Mouse (Mus musculus) small intestine, adult 2 months (tissue): Measurements from ENCODE around the gene Rarres2. TPM values are rescaled to one million over a fixed set of nuclear protein-coding genes. Genes with fewer than 3 reads are reported as not detected.

ENCODE experiments used
- H3K27ac ChIP-seq: fragments of 200-500 bp; 2 replicates; pipeline ENCODE4 v1.5.1; 2012; ENCODE audit warnings: low read depth, low read length, control low read depth, inconsistent platforms; ENCODE audit not compliant: insufficient read depth
- H3K27me3 ChIP-seq: fragments of 200-500 bp; 2 replicates; pipeline ENCODE4 v1.6.1; 2012; ENCODE audit warnings: mild to moderate bottlenecking, moderate library complexity, low read length, inconsistent platforms; ENCODE audit not compliant: control insufficient read depth, insufficient read depth
- H3K36me3 ChIP-seq: fragments of 200-500 bp; 2 replicates; pipeline ENCODE4 v1.6.1; 2012; ENCODE audit warnings: mild to moderate bottlenecking, low read length, control low read depth, inconsistent platforms; ENCODE audit not compliant: control insufficient read depth, insufficient read depth
- H3K4me1 ChIP-seq: fragments of 200-500 bp; 2 replicates; pipeline ENCODE4 v1.6.1; 2012; ENCODE audit warnings: low read length, inconsistent platforms, mixed read lengths; ENCODE audit not compliant: control insufficient read depth, insufficient read depth, insufficient read length
- H3K4me3 ChIP-seq: fragments of 200-500 bp; 2 replicates; pipeline ENCODE4 v1.5.1; 2012; ENCODE audit warnings: low read depth, mild to moderate bottlenecking, control low read depth, inconsistent platforms, low read length, moderate library complexity
- CTCF ChIP-seq: fragments of 200-500 bp; IDR thresholded peaks from 2 replicates; pipeline ENCODE4 v1.5.1; 2012; ENCODE audit warnings: low read depth, mild to moderate bottlenecking, control low read depth, inconsistent platforms, low read length, moderate library complexity, mixed read lengths; ENCODE audit not compliant: insufficient replicate concordance, insufficient read length; ENCODE audit errors: extremely low read depth
- POLR2A ChIP-seq: fragments of 200-500 bp; IDR thresholded peaks from 2 replicates; pipeline ENCODE4 v1.6.1; 2012; ENCODE audit warnings: low read depth, mild to moderate bottlenecking, control low read depth, inconsistent platforms, low read length, moderate library complexity
- WGBS: fragments of 180-500 bp; shearing (Covaris S2); methylation state at CpG from one replicate; pipeline ENCODE4 v1.1.7; 2018; 5-methylcytosine and 5-hydroxymethylcytosine counted together
- polyA plus RNA-seq: library from polyadenylated mRNA; depleted of rRNA; stranded (reverse); fragments of >200 nt; gene quantifications from 2 replicates; pipeline ENCODE4 v1.2.3, GENCODE M21; 2012

Gene Rarres2
- polyA plus RNA-seq, 1 experiment, result 39.8 TPM

DNA sequence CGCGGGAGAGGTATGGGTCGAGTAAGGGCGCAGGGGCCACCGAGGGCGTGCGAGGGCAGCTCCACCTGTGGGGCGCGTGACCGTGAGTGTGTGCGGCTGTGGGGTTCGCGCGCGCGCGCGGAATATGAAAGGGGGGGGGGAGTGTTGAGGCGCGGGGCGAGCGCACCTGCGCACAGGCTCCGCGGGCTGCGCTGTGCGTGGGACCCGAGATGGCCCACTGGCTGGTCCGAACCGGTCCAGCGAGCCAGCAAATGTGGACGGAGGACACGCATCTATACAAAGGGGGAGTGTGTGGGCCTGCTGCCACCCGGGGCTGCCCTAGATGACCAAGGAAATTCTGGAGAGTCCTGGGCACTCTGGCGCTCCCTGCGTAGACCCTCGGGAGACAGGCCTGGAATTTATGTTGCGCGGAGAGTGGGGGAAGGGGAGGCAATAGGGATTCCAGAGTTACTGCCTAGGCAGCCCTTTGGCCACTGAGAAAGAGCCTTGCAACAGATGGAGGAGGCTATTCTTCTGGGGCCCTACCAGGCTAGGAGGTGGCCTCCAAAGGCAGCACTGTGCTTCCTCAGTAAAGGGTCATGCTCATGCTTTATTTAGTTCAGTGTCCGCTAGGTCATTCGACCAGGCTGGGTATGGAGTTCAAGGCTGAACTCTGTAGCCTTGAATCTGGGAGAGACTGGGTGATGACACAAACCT is 21.6 kb upstream of the Rarres2 start:
- H3K36me3 ChIP-seq, result peaks cover 8% of the 10 kb centered on the region
- 2% methylated on average over 40 of the region's 41 CpGs for whole genome bisulfite sequencing
- H3K4me3 ChIP-seq, result peak overlapping the region; percentile 93
- peak overlapping the region; percentile 29 for H3K27ac ChIP-seq
- no peaks in the 10 kb centered on the region for H3K27me3 ChIP-seq
- H3K4me1 ChIP-seq, result peaks cover 9% of the 10 kb centered on the region; the same call in 1 of the 2 replicates
- TF ChIP-seq CTCF, result no peak
- no peak for TF ChIP-seq POLR2A

DNA sequence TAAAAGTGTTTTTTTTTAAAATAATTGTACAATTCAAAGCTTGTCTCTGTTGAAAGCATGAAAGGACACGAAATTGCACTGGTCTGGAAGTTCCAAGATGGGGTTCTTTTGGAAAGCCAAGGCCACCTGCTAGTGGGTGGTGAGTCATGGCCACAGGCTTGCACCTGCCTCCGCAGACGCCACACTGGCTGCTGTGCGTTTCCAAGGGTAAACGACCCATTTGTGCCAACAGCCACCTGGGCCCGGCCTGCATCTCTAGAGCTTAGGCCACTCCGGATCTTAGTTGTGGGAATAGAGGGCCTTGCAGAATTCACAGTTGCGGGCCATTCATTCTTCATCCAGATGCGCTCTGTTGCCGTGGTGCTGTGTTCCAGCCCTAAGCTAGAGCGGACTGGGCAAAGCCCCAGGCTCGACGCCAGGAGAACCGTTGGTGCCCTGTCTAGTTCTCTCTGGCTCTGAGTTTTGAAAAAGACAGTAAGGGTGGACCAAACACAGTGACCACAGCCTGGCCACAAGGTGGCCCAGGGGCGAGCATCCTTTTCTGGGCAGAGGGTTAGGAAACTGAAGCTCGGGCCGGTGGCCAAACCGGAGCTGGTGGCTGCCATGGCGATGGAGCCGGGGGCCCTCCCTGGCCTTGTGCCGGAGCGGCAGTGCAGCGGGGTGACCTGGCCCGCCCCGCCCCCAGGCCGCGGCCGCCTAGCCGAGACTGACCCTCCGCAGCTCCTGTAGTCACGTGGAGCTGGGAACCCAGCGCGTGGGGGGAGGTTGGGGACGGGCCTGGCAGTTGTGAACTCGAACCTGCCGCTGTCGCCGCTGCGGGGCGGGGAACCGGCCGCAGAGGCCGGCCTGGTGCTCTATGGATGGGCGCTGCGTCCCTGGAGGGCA is 20.8 kb upstream of the Rarres2 start, which contains the start of the genes Repin1 and Gm44965:
Repin1 (plus strand) TSS at position 726 of the 885 bp plus-strand sequence.
Gm44965 (plus strand) TSS at position 784 of the 885 bp plus-strand sequence.
- Histone ChIP-seq H3K4me1 (peaks cover 9% of the 10 kb centered on the region; the same call in 1 of the 2 replicates), H3K36me3 (peaks cover 8% of the 10 kb centered on the region), H3K27me3 (no peaks in the 10 kb centered on the region), H3K27ac (peak within 1 kb of the TSS; percentile 29), H3K4me3 (peak within 1 kb of the TSS; percentile 93)
- TF ChIP-seq CTCF (peak; percentile 40; the same call in 1 of the 2 replicates), POLR2A (no peak; the same call in none of the 2 replicates)
- WGBS, result 2% methylated on average over 45 of the region's 45 CpGs

DNA sequence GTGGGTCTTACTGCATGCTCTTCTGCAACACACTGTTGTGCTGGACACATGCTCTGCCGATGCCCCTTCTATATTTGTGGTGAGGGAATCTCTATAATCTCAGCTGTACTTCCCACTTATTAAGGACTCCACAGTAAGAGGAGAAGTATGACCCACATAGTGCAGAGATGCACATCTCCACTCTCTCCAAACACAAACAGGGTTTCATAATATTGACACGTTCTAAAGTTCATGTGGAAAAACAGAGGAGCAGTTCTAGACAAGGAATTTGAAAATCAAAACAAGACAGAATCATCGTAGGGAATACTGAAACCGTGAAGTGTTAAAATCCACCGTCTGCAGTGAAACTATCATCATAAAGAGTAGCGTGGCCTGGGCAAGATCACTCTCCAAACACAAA is 19.3 kb upstream of the Rarres2 start:
- no peak overlapping the region for H3K27ac ChIP-seq
- 83% methylated on average over 6 of the region's 6 CpGs for WGBS
- TF ChIP-seq CTCF (no peak), POLR2A (no peak)

DNA sequence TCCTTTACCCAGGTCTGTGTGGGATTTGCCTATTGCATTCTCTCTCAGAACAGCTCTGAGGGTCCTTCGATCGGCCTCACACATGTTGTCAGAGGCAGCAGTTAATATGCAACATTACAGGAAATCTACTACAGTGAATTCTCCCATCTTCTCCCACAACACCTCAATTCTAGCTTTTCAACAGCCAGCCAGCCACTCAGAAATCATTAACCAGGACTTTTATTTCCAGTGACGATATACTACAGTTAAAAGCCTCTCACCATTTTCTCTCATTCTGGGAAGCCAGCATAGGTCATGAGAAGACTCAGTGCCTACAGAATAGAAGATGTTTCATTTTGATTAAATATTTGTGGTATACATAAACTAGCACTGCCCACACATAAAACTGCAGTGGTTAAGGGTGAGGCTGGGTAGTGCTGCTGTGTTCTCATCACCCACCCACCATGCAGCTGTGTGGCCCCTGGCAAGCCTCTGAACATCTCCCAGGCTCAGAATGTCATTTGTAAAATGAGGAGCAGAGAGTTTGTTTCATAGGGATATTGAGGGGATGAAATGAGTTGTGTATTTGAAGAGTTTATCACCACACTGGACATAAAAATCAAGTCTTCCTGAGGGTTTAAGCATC is 18.7 kb upstream of the Rarres2 start:
- H3K4me1 ChIP-seq, result peaks cover 9% of the 10 kb centered on the region; the same call in 1 of the 2 replicates
- TF ChIP-seq CTCF, result no peak
- no peak for TF ChIP-seq POLR2A
- 69% methylated on average over 3 of the region's 3 CpGs for WGBS
- no peaks in the 10 kb centered on the region for H3K27me3 ChIP-seq
- H3K36me3 ChIP-seq, result peaks cover 2% of the 10 kb centered on the region; the same call in 1 of the 2 replicates
- H3K27ac ChIP-seq, result no peak overlapping the region
- no peak overlapping the region for H3K4me3 ChIP-seq

More for the DNA sequence above, 19.3 kb upstream of the Rarres2 start:
- Histone ChIP-seq H3K4me3 (no peak overlapping the region), H3K36me3 (peaks cover 2% of the 10 kb centered on the region; the same call in 1 of the 2 replicates), H3K4me1 (peaks cover 9% of the 10 kb centered on the region; the same call in 1 of the 2 replicates), H3K27me3 (no peaks in the 10 kb centered on the region)

DNA sequence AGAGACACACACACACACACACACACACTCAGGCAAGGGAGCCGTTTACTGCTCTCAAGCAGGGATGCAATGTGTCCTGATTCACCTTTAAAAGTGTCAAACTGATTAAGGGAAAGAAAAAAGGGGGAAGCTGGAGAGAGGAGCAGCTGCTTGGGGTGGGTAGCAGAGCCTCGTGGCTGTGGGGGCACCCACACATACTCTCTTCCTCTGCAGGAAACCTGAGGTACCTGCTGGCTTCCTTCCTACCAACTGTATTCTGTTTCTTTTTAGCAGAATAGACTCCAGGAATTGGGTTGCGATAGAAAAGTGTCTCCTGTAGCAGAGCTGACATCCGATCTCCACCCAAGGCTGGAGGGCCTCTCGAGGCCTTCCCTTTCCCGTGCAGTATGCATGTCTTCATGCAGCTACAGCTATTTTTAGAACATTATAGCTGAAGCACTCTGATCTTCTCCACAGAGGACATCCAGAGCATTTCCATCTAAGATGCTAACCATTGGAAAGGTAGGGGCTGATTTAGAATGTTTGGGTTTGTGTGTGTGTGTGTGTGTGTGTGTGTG is 16.7 kb upstream of the Rarres2 start, which contains the start of gene Gm45021:
Gm45021 (plus strand) TSS at position 417 of the 557 bp plus-strand sequence.
- no peaks in the 10 kb centered on the region for H3K36me3 ChIP-seq
- no peaks in the 10 kb centered on the region for H3K27me3 ChIP-seq
- no peak for TF ChIP-seq CTCF
- no peak for TF ChIP-seq POLR2A
- H3K4me1 ChIP-seq, result peaks cover 4% of the 10 kb centered on the region; the same call in 1 of the 2 replicates
- no peak within 1 kb of the TSS for H3K4me3 ChIP-seq
- WGBS, result 61% methylated on average over 6 of the region's 6 CpGs
- no peak within 1 kb of the TSS for H3K27ac ChIP-seq

DNA sequence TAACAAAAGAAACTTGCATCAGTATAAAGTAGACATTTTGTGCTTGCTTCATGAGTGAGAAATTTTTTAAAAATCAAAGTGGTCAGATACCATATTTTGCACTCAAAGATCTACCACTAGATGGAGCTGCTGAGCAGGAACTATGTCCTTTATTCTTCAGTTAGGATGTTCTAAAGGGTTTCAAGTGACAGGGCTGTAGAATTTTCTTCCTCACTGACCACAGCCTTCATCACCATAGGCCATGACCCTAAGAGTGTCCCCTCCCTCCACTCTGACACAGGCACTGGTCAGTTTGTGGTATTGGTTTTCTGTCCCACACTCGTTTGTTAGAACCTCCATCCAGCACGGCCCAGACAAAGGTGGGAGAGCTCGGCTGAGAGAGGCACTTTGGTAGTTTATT is 9.4 kb upstream of the Rarres2 start:
- Histone ChIP-seq H3K36me3 (no peaks in the 10 kb centered on the region), H3K27me3 (no peaks in the 10 kb centered on the region), H3K4me1 (no peaks in the 10 kb centered on the region), H3K4me3 (no peak overlapping the region), H3K27ac (no peak overlapping the region)
- TF ChIP-seq CTCF (peak; percentile 21; the same call in 1 of the 2 replicates), POLR2A (no peak)
- WGBS, result 78% methylated on average over 3 of the region's 3 CpGs
